Mouse (Mus musculus) ovary, adult 2 months (tissue): ENCODE results near the gene Zfp14. TPM values are rescaled to one million over a fixed set of nuclear protein-coding genes. Genes with fewer than 3 reads are reported as not detected.

Source experiments
- polyA plus RNA-seq: library from polyadenylated mRNA; depleted of rRNA; stranded (reverse); fragments of >200 nt; gene quantifications from 2 replicates; pipeline ENCODE4 v1.2.3, GENCODE M21; 2012; rRNA removed

Zfp14 gene
- polyA plus RNA-seq: 3.5 TPM in 2 replicates

GRCm38 (mm10) chr7:30050882-30051548 lies at the start of gene Zfp14:
TSS of gene Zfp14 (minus strand) at chr7:30051380.

GRCm38 (mm10) chr7:30094646-30095429 lies 43.7 kb upstream of the Zfp14 start, which contains the start of gene Zfp260:
TSS of gene Zfp260 (plus strand) at chr7:30094777.

GRCm38 (mm10) chr7:30090092-30090969 lies 39.2 kb upstream of the Zfp14 start, which contains the start of the genes Gm26920 and Zfp566:
TSS of gene Gm26920 (minus strand) at chr7:30090410.
TSS of gene Zfp566 (minus strand) at chr7:30090527.

GRCm38 (mm10) chr7:30072146-30073028 lies 21.2 kb upstream of the Zfp14 start, which contains the start of gene Zfp82:
TSS of gene Zfp82 (minus strand) at chr7:30072900.

Other genes starting within 250 kb of the Zfp14 start
- gene Zfp790, start 235.3 kb downstream of the Zfp14 start, polyA plus RNA-seq: 2.0 and 2.3 TPM in 2 replicates
- 0.32 and 0.39 TPM in 2 replicates for gene Zfp940, start 197.7 kb downstream of the Zfp14 start, polyA plus RNA-seq
- 0.85 TPM in 2 replicates for gene Zfp420, start 191.4 kb downstream of the Zfp14 start, polyA plus RNA-seq
- 2.6 and 2.9 TPM in 2 replicates for gene Zfp27, start 144.8 kb downstream of the Zfp14 start, polyA plus RNA-seq
- gene Zfp383, start 143.2 kb downstream of the Zfp14 start, polyA plus RNA-seq: 1.2 and 1.7 TPM in 2 replicates
- gene Zfp74, start 97.3 kb downstream of the Zfp14 start, polyA plus RNA-seq: 6.0 and 18.7 TPM in 2 replicates
- gene Zfp568, start 67.4 kb downstream of the Zfp14 start, polyA plus RNA-seq: 6.6 TPM in 2 replicates
- gene Zfp82, start 21.5 kb upstream of the Zfp14 start, polyA plus RNA-seq: 0.25 and 0.52 TPM in 2 replicates
- gene Gm26920, start 39.0 kb upstream of the Zfp14 start, polyA plus RNA-seq: 0.17 TPM in 1 of 2 replicates, not detected in the other
- gene Zfp566, start 39.1 kb upstream of the Zfp14 start, polyA plus RNA-seq: 1.4 and 1.5 TPM in 2 replicates
- gene Zfp260, start 43.4 kb upstream of the Zfp14 start, polyA plus RNA-seq: 16.3 and 17.8 TPM in 2 replicates
- 1.4 and 1.6 TPM in 2 replicates for gene Zfp382, start 70.6 kb upstream of the Zfp14 start, polyA plus RNA-seq
- 15.8 and 17.8 TPM in 2 replicates for gene Zfp146, start 118.4 kb upstream of the Zfp14 start, polyA plus RNA-seq
- 5.5 and 7.1 TPM in 2 replicates for gene Cox7a1, start 132.8 kb upstream of the Zfp14 start, polyA plus RNA-seq
- 713 and 1,238 TPM in 2 replicates for gene Capns1, start 147.4 kb upstream of the Zfp14 start, polyA plus RNA-seq
- gene Polr2i, start 180.6 kb upstream of the Zfp14 start, polyA plus RNA-seq: 136 and 192 TPM in 2 replicates
- 61.2 and 66.3 TPM in 2 replicates for gene Tbcb, start 180.9 kb upstream of the Zfp14 start, polyA plus RNA-seq
- gene Ovol3, start 184.3 kb upstream of the Zfp14 start, polyA plus RNA-seq: not detected in 2 replicates
- gene Thap8, start 228.7 kb upstream of the Zfp14 start, polyA plus RNA-seq: 0.30 and 0.32 TPM in 2 replicates
- 28.0 and 38.0 TPM in 2 replicates for gene Wdr62, start 229.0 kb upstream of the Zfp14 start, polyA plus RNA-seq
- 34.0 and 48.6 TPM in 2 replicates for gene Clip3, start 240.3 kb upstream of the Zfp14 start, polyA plus RNA-seq